Mouse (Mus musculus) forebrain, embryonic 11.5 days (tissue): Measurements from ENCODE around the gene Tgfb1i1. TPM values are rescaled to one million over a fixed set of nuclear protein-coding genes. Genes with fewer than 3 reads are reported as not detected.

Experiments used
- ATAC-seq: fragments of 200-750 bp; cut with Nextera tagmentation; replicated peaks from 2 replicates; pipeline ENCODE4 v1.8.0; 2017; ENCODE audit warnings: moderate TSS enrichment; ENCODE audit not compliant: low FRiP score
- DNase-seq: peaks from one replicate; pipeline ENCODE4 v3.0.0-alpha.2; 2017; ENCODE audit warnings: low spot score
- H3K27ac ChIP-seq: fragments of 300-500 bp; sonication (generic); 2 replicates; pipeline ENCODE4 v1.5.1; 2014; ENCODE audit warnings: low read depth, low read length
- H3K27me3 ChIP-seq: fragments of 300-500 bp; sonication (generic); 2 replicates; pipeline ENCODE4 v1.6.1; 2014; ENCODE audit warnings: mild to moderate bottlenecking, low read length, mixed read lengths; ENCODE audit not compliant: control insufficient read depth, insufficient read depth
- H3K36me3 ChIP-seq: fragments of 300-500 bp; sonication (generic); 2 replicates; pipeline ENCODE4 v1.6.1; 2014; ENCODE audit warnings: mild to moderate bottlenecking, low read length, moderate library complexity, mixed read lengths; ENCODE audit not compliant: control insufficient read depth, insufficient read depth
- H3K4me1 ChIP-seq: fragments of 300-500 bp; sonication (generic); replicated peaks from 2 replicates; pipeline ENCODE4 v1.6.1; 2014; ENCODE audit warnings: low read length, mixed read lengths; ENCODE audit not compliant: control insufficient read depth, insufficient read depth
- H3K4me2 ChIP-seq: fragments of 300-500 bp; sonication (generic); 2 replicates; pipeline ENCODE4 v1.6.1; 2014; ENCODE audit warnings: low read depth, mild to moderate bottlenecking, low read length, moderate library complexity, mixed read lengths; ENCODE audit not compliant: severe bottlenecking
- H3K4me3 ChIP-seq: fragments of 300-500 bp; sonication (generic); 2 replicates; pipeline ENCODE4 v1.5.1; 2014; ENCODE audit warnings: low read depth, low read length
- H3K9ac ChIP-seq: fragments of 300-500 bp; sonication (generic); 2 replicates; pipeline ENCODE4 v1.6.1; 2014; ENCODE audit warnings: low read length
- H3K9me3 ChIP-seq: fragments of 300-500 bp; sonication (generic); 2 replicates; pipeline ENCODE4 v1.6.1; 2016; ENCODE audit warnings: low read length, mixed read lengths; ENCODE audit not compliant: control insufficient read depth
- whole genome bisulfite sequencing: fragments of 180-500 bp; shearing (Covaris S2); extraction: QIAGEN DNeasy Blood & Tissue Kit; methylation state at CpG from one replicate; pipeline ENCODE4 v1.1.7; 2014; 5-methylcytosine and 5-hydroxymethylcytosine counted together
- microRNA-seq: library from miRNA; unstranded; fragments of <30 nt; microRNA quantifications from one replicate; pipeline ENCODE4, GENCODE M21; 2016; ENCODE audit not compliant: insufficient number of aligned reads
- polyA plus RNA-seq: library from polyadenylated mRNA; unstranded; fragments of >200 nt; fragmentation: Nextera tagmentation; extraction: Ambion mirVana; gene quantifications from 2 replicates; pipeline ENCODE4 v1.2.1, GENCODE M21; 2014

The Tgfb1i1 gene
- polyA plus RNA-seq, 1 experiment from 2014 or later, result 35.5 TPM

DNA sequence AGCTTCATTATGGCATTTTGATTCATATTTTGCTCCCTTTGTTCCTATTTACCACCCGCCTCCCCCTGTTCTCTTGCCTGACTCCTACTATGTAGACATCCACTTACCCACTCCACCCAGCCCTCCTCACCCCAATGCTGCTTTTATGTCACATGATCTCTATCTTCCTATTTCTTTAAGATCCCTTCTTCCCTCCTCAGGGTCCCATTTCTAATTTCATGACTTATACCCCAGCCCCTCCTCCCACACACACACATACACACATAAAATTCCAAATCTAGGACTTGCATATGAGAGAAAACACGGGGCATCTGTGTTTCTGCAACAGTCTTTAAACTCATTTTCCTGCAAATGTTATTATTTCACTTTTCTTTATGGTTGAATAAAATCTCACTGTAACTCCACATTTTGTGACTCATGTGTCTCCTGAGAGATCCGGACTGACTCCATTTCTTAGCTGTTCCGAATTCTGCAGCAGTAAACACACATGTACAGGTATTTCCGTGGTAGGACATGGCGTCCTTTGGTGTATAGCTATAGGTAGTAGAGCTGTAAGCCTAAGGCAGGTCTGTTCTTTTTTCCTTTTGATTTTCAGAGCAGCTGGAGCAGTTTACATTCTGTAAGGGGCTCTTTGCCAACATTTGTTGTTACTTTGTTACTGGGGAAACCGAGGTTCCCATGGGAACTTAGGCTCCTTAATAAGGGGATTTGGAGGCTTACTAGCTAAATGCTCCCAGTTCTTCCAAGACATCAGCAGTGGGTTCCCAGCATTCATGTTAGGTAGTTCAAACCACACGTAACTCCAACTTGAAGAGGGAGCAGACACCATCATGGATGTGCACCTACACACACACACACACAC, 52.1 kb downstream of the Tgfb1i1 start:
- peak overlapping the region; percentile 83 for H3K4me3 ChIP-seq
- no peaks in the 10 kb centered on the region for H3K9me3 ChIP-seq
- peak overlapping the region; percentile 92; the same call in 1 of the 2 replicates for H3K9ac ChIP-seq
- ATAC-seq (no peak), DNase-seq (no peak)
- WGBS, result 75% methylated on average over 8 of the region's 8 CpGs
- no peak overlapping the region for H3K27ac ChIP-seq
- no peaks in the 10 kb centered on the region for H3K36me3 ChIP-seq
- H3K4me2 ChIP-seq, result peak overlapping the region; percentile 84
- no peaks in the 10 kb centered on the region for H3K27me3 ChIP-seq
- H3K4me1 ChIP-seq, result peaks cover 3% of the 10 kb centered on the region; the same call in 1 of the 2 replicates

DNA sequence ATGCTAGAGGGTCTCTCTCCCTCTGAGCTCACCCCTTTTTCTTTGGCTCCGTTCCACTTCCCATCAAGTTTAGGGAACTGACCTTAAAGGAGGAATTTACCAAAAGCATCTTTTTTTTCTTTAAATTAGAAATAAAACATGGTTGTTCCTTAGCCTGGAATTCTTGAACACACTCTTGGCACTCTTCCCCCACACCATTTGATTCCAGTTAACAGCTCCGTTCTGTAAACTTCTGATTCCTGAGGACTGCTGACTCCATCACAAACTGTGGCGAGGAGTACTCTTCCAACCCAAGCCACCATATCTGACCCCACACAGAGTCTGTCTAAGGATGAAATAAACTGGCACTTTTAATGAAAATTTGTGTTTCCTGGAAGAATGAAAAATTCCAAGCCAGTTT, 54.3 kb downstream of the Tgfb1i1 start:
- peaks cover 3% of the 10 kb centered on the region; the same call in 1 of the 2 replicates for H3K4me1 ChIP-seq
- DNase-seq (no peak), ATAC-seq (no peak)
- H3K4me2 ChIP-seq, result no peak overlapping the region
- H3K27me3 ChIP-seq, result no peaks in the 10 kb centered on the region
- H3K9ac ChIP-seq, result no peak overlapping the region
- no peak overlapping the region for H3K27ac ChIP-seq
- no peaks in the 10 kb centered on the region for H3K36me3 ChIP-seq
- no peaks in the 10 kb centered on the region for H3K9me3 ChIP-seq
- H3K4me3 ChIP-seq, result no peak overlapping the region
- 80% methylated on average over 3 of the region's 3 CpGs for WGBS

DNA sequence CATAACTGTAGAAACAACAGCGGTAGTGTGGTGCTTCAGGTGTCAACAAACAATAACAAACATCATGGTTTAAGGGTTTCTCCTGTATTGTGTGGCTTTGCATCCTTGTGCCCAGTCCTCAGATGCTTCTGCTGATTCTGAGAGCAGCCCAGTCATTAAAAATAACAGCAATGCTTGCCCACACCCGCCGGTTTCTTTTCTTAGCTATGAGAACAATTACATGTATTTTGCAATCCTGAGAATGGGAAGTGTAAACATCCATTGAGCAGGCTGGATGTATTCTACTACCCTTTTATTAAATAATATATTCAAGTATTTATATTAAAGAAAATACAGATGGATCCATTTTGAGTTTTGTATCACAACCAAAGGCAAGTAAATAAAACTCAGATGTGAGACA, 55.5 kb downstream of the Tgfb1i1 start:
- Histone ChIP-seq H3K4me3 (no peak overlapping the region), H3K9me3 (no peaks in the 10 kb centered on the region), H3K9ac (no peak overlapping the region), H3K27ac (no peak overlapping the region), H3K36me3 (no peaks in the 10 kb centered on the region), H3K27me3 (no peaks in the 10 kb centered on the region), H3K4me1 (peaks cover 2% of the 10 kb centered on the region; the same call in 1 of the 2 replicates), H3K4me2 (no peak overlapping the region)
- 86% methylated on average over 3 of the region's 3 CpGs for WGBS
- ATAC-seq, result no peak
- DNase-seq, result no peak

DNA sequence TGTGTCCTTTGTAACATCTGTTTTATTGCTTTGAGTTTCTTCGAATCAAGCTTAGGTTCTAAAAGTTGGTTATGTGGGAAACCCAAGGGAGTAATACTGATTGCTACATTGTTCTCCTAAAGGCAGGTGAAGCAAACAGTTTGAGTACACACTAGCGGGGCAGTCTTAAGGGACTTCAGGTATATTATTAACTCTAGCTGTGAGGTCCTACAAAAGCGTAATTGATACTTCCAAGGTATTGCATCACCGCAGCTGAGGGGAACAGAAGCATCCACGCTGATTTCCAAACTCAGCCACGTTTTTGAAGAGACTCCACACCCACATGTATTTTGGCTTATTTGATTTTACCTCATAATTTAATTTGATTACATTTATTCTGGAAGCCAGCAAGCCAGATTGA, 57.6 kb downstream of the Tgfb1i1 start:
- no peaks in the 10 kb centered on the region for H3K4me1 ChIP-seq
- no peaks in the 10 kb centered on the region for H3K27me3 ChIP-seq
- H3K27ac ChIP-seq, result no peak overlapping the region
- H3K36me3 ChIP-seq, result no peaks in the 10 kb centered on the region
- no peak for DNase-seq
- H3K9ac ChIP-seq, result no peak overlapping the region
- H3K4me3 ChIP-seq, result no peak overlapping the region
- H3K9me3 ChIP-seq, result no peaks in the 10 kb centered on the region
- WGBS, result 82% methylated on average over 6 of the region's 6 CpGs
- H3K4me2 ChIP-seq, result no peak overlapping the region
- no peak for ATAC-seq

DNA sequence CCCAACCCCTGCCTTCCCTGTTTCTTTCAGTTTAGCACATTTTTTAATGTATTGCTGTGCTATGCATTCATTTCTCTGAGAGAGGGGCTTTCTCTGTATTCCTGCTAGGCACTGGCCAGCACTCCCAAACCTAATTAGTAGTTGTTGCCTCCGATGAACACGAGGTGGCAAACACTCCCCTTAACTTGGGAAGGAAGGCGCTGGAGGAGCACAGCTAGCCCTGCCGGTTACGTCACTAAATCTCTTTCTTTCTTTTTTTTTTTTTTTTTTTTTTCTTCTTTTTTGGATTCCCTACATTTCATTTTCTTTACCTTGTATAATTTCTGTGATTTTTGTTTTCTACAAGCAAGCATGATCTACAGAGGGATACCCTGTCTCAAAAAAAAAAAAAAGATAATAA, 58.3 kb downstream of the Tgfb1i1 start:
- H3K36me3 ChIP-seq, result no peaks in the 10 kb centered on the region
- ATAC-seq (no peak), DNase-seq (no peak)
- H3K4me3 ChIP-seq, result no peak overlapping the region
- WGBS, result 9% methylated on average over 5 of the region's 5 CpGs
- H3K4me1 ChIP-seq, result no peaks in the 10 kb centered on the region
- H3K9ac ChIP-seq, result no peak overlapping the region
- H3K4me2 ChIP-seq, result no peak overlapping the region
- no peak overlapping the region for H3K27ac ChIP-seq
- H3K27me3 ChIP-seq, result no peaks in the 10 kb centered on the region
- no peaks in the 10 kb centered on the region for H3K9me3 ChIP-seq

Small RNAs within 50 kb of the gene (microRNA-seq; reads per million reads assigned to microRNA genes)
- gene Mir3103, result not detected

Other genes starting within 250 kb of the Tgfb1i1 start
- not detected in 2 replicates for gene Trim72, start 242.9 kb upstream of the Tgfb1i1 start, polyA plus RNA-seq
- gene Itgam, start 184.2 kb upstream of the Tgfb1i1 start, polyA plus RNA-seq, result 0.40 and 0.57 TPM in 2 replicates
- not detected in 2 replicates for gene Gm49368, start 184.1 kb upstream of the Tgfb1i1 start, polyA plus RNA-seq
- not detected in 2 replicates for gene Itgax, start 117.3 kb upstream of the Tgfb1i1 start, polyA plus RNA-seq
- not detected in 2 replicates for gene Itgad, start 92.4 kb upstream of the Tgfb1i1 start, polyA plus RNA-seq
- not detected in 2 replicates for gene Cox6a2, start 40.4 kb upstream of the Tgfb1i1 start, polyA plus RNA-seq
- 11.8 and 13.3 TPM in 2 replicates for gene Armc5, start 9.5 kb upstream of the Tgfb1i1 start, polyA plus RNA-seq
- gene 9130023H24Rik, start 8.8 kb upstream of the Tgfb1i1 start, polyA plus RNA-seq, result 13.2 and 13.3 TPM in 2 replicates
- gene Slc5a2, start 18.8 kb downstream of the Tgfb1i1 start, polyA plus RNA-seq, result 0.35 TPM in 1 of 2 replicates, not detected in the other
- 23.8 and 24.9 TPM in 2 replicates for gene BC017158, start 51.4 kb downstream of the Tgfb1i1 start, polyA plus RNA-seq
- 6.0 and 6.6 TPM in 2 replicates for gene Rgs10, start 171.9 kb downstream of the Tgfb1i1 start, polyA plus RNA-seq
- gene Tial1, start 214.9 kb downstream of the Tgfb1i1 start, polyA plus RNA-seq, result 37.9 and 48.2 TPM in 2 replicates